Comparison of ENCODE assay signal across 8 mouse cellular contexts in genomic region chr6:128355201-128355681, GRCm38 (mm10). TPM values are rescaled to one million over a fixed set of nuclear protein-coding genes. Genes with fewer than 3 reads are reported as not detected.
DNase-seq lines count a peak whose midpoint lies in the region; ATAC-seq and TF ChIP-seq lines count a peak whose summit lies in the region.
"Had no signal": no experiment of that assay in that cellular context is flagged by ENCODE, and none has a peak within 500 bp of the region (broad histone marks: within the 10 kb centered on the region; RNA-seq: fewer than 3 reads in every experiment).

No protein-coding gene starts in this region.

- H3K4me3 ChIP-seq in ES-E14 (ENCODE audit: insufficient read depth in 1 of 2, low read depth in 1 of 2, low read length in 2 of 2, poor library complexity in 1 of 2, severe bottlenecking in 1 of 2) = peak overlapping the region; percentile 72 to 77
- peak overlapping the region; percentile 85 for H3K4me3 ChIP-seq in embryonic facial prominence, embryonic 15.5 days (replicated peaks)
- peak overlapping the region; percentile 62 to 67 for H3K4me3 ChIP-seq in heart, embryonic 14.5 days (ENCODE audit: control insufficient read depth in 1 of 2, insufficient read depth in 1 of 2, low read depth in 1 of 2, low read length in 2 of 2)
- peak overlapping the region; percentile 90 for H3K4me3 ChIP-seq in lung, adult 2 months (replicated peaks; ENCODE audit: extremely low read depth, low read depth, low read length)

- H3K4me2 ChIP-seq in embryonic facial prominence, embryonic 15.5 days (replicated peaks) = peak overlapping the region; percentile 78
- peak overlapping the region; percentile 81 for H3K4me2 ChIP-seq in heart, embryonic 14.5 days (ENCODE audit: low read length)

- H3K9ac ChIP-seq in ES-E14 (ENCODE audit: insufficient read depth, low read depth, low read length, poor library complexity, severe bottlenecking) = peak overlapping the region; percentile 80
- H3K9ac ChIP-seq in embryonic facial prominence, embryonic 15.5 days = peak overlapping the region; percentile 72
- H3K9ac ChIP-seq in heart, embryonic 14.5 days (ENCODE audit: low read length) = peak overlapping the region; percentile 83

- under 1% methylated on average over 28 of the region's 28 CpGs for WGBS in embryonic facial prominence, embryonic 15.5 days
- under 1% methylated on average over 28 of the region's 28 CpGs for WGBS in heart, embryonic 14.5 days
- under 1% methylated on average over 28 of the region's 28 CpGs for WGBS in lung, adult 2 months

- no peak for TF ChIP-seq POLR2A in lung, adult 2 months (IDR thresholded peaks at IDR 0.05; ENCODE audit: borderline replicate concordance, extremely low read depth, low read depth, low read length)

- no peaks in the 10 kb centered on the region for H3K9me3 ChIP-seq in ES-E14 (ENCODE audit: control insufficient read depth, insufficient read depth, low read depth, low read length)
- H3K9me3 ChIP-seq in embryonic facial prominence, embryonic 15.5 days (replicated peaks) = no peaks in the 10 kb centered on the region
- no peaks in the 10 kb centered on the region for H3K9me3 ChIP-seq in heart, embryonic 14.5 days (ENCODE audit: control insufficient read depth, low read length)

- ATAC-seq in embryonic facial prominence, embryonic 15.5 days (ENCODE audit: insufficient number of reproducible peaks, low FRiP score, low TSS enrichment, low read depth) = peak; percentile 39
- ATAC-seq in heart, embryonic 14.5 days (ENCODE audit: insufficient number of reproducible peaks, insufficient read depth, low FRiP score, low read depth) = peak; percentile 40

- in situ Hi-C loops in ES-E14 (cut with MboI; ENCODE audit: low sequenced_read_pairs in 2 of 2, unreplicated experiment in 2 of 2) = no loop called here

- no peaks in the 10 kb centered on the region for H3K27me3 ChIP-seq in embryonic facial prominence, embryonic 15.5 days
- no peaks in the 10 kb centered on the region for H3K27me3 ChIP-seq in heart, embryonic 14.5 days (ENCODE audit: control insufficient read depth, insufficient read depth, low read length)

- peaks cover 25% of the 10 kb centered on the region for H3K36me3 ChIP-seq in ES-E14 (ENCODE audit: control insufficient read depth, insufficient read depth, low read length, poor library complexity, severe bottlenecking)
- H3K36me3 ChIP-seq in embryonic facial prominence, embryonic 15.5 days = peaks cover 30% of the 10 kb centered on the region
- H3K36me3 ChIP-seq in heart, embryonic 14.5 days (ENCODE audit: control insufficient read depth, insufficient read depth, low read length) = peaks cover 29% of the 10 kb centered on the region

- no peak for TF ChIP-seq CTCF in lung, adult 2 months (IDR thresholded peaks at IDR 0.05; ENCODE audit: insufficient read depth, low read length)

- peak; percentile 53 for DNase-seq in ES-E14 (ENCODE audit: low read depth, low spot score)
- DNase-seq in adrenal gland, adult (ENCODE audit: inconsistent age in 2 of 2, low spot score in 1 of 2) = peak; percentile 78 to 94
- peak; percentile 68 to 74 for DNase-seq in kidney, postnatal 25 days
- no peak for DNase-seq in lung, adult 2 months
- peak; percentile 44 for DNase-seq in ovary, postnatal 10 days (ENCODE audit: low spot score)

- H3K4me1 ChIP-seq in ES-E14 (ENCODE audit: control insufficient read depth in 2 of 2, insufficient read depth in 2 of 2, low read length in 2 of 2, poor library complexity in 1 of 2) = peaks cover 0 to 14% of the 10 kb centered on the region in 2 experiments; a peak in 2 of 4 replicates
- H3K4me1 ChIP-seq in embryonic facial prominence, embryonic 15.5 days = peaks cover 37% of the 10 kb centered on the region
- H3K4me1 ChIP-seq in heart, embryonic 14.5 days (ENCODE audit: control insufficient read depth in 2 of 2, insufficient read depth in 2 of 2, low read length in 2 of 2) = peaks cover 0 to 10% of the 10 kb centered on the region in 2 experiments; a peak in 2 of 4 replicates
- no peaks in the 10 kb centered on the region; the same call in 1 of the 2 replicates for H3K4me1 ChIP-seq in lung, adult 2 months (ENCODE audit: control insufficient read depth, insufficient read depth, low read length)

- H3K27ac ChIP-seq in ES-E14 (ENCODE audit: insufficient read depth, low read depth, low read length, poor library complexity, severe bottlenecking) = peak overlapping the region; percentile 71
- H3K27ac ChIP-seq in embryonic facial prominence, embryonic 15.5 days (replicated peaks) = peak overlapping the region; percentile 95
- peak overlapping the region; percentile 28 to 84 for H3K27ac ChIP-seq in heart, embryonic 14.5 days (replicated peaks in 1 of 2; ENCODE audit: control insufficient read depth in 1 of 2, insufficient read depth in 1 of 2, low read depth in 2 of 2, low read length in 2 of 2)

TF ChIP-seq in ES-E14, 5 proteins besides CTCF, POLR2A, EP300 and RAD21:
- no peak for TF ChIP-seq CHD2 (IDR thresholded peaks at IDR 0.05; ENCODE audit: low read depth, low read length)
- TF ChIP-seq MAFK (IDR thresholded peaks at IDR 0.05; ENCODE audit: insufficient read depth, low read depth, low read length) = no peak
- no peak for TF ChIP-seq ZC3H11A (IDR thresholded peaks at IDR 0.05; ENCODE audit: borderline replicate concordance, low read depth, low read length)
- no peak for TF ChIP-seq HCFC1 (IDR thresholded peaks at IDR 0.05; ENCODE audit: borderline replicate concordance, insufficient read depth, low read length)
- TF ChIP-seq ZNF384 (IDR thresholded peaks at IDR 0.05; ENCODE audit: low read depth, low read length) = no peak

RNA-seq across cellular contexts. Expression of gene Tulp3, which starts 0.4 kb away (rescaled TPM):
- total RNA-seq in ES-E14 (2012; rRNA removed) = 10.5 and 11.7 TPM in 2 replicates
- 26.9 and 30.9 TPM in 2 replicates for polyA plus RNA-seq in embryonic facial prominence, embryonic 15.5 days (2015; fragmentation: Nextera tagmentation; extraction: Ambion mirVana)
- 10.2 and 11.0 TPM in 2 replicates for polyA plus RNA-seq in heart, embryonic 14.5 days (2014; fragmentation: Nextera tagmentation; extraction: Ambion mirVana)
- polyA plus RNA-seq in lung, adult 2 months (2012; rRNA removed) = 15.7 and 21.5 TPM in 2 replicates

RNA-seq across cellular contexts. Expression of gene Rhno1, which starts 7.5 kb away (rescaled TPM):
- 31.1 and 31.9 TPM in 2 replicates for total RNA-seq in ES-E14 (2012; rRNA removed)
- polyA plus RNA-seq in embryonic facial prominence, embryonic 15.5 days (2015; fragmentation: Nextera tagmentation; extraction: Ambion mirVana) = 108 and 118 TPM in 2 replicates
- 79.2 and 79.6 TPM in 2 replicates for polyA plus RNA-seq in heart, embryonic 14.5 days (2014; fragmentation: Nextera tagmentation; extraction: Ambion mirVana)
- polyA plus RNA-seq in lung, adult 2 months (2012; rRNA removed) = 8.1 and 11.8 TPM in 2 replicates

RNA-seq across cellular contexts. Expression of gene Foxm1, which starts 7.5 kb away (rescaled TPM):
- total RNA-seq in ES-E14 (2012; rRNA removed) = 24.1 and 36.4 TPM in 2 replicates
- 25.7 and 31.5 TPM in 2 replicates for polyA plus RNA-seq in embryonic facial prominence, embryonic 15.5 days (2015; fragmentation: Nextera tagmentation; extraction: Ambion mirVana)
- 23.8 and 25.0 TPM in 2 replicates for polyA plus RNA-seq in heart, embryonic 14.5 days (2014; fragmentation: Nextera tagmentation; extraction: Ambion mirVana)
- 3.0 and 5.5 TPM in 2 replicates for polyA plus RNA-seq in lung, adult 2 months (2012; rRNA removed)

RNA-seq across cellular contexts. Expression of gene Tex52, which starts 20.0 kb away (rescaled TPM):
- 0.16 TPM in 1 of 2 replicates, not detected in the other for total RNA-seq in ES-E14 (2012; rRNA removed)
- polyA plus RNA-seq in embryonic facial prominence, embryonic 15.5 days (2015; fragmentation: Nextera tagmentation; extraction: Ambion mirVana) = 1.6 TPM in 2 replicates
- 0.15 and 0.27 TPM in 2 replicates for polyA plus RNA-seq in heart, embryonic 14.5 days (2014; fragmentation: Nextera tagmentation; extraction: Ambion mirVana)
- polyA plus RNA-seq in lung, adult 2 months (2012; rRNA removed) = 0.10 and 0.18 TPM in 2 replicates
- total RNA-seq: heart, postnatal 14 days had no signal

RNA-seq across cellular contexts. Expression of gene Gm44596, which starts 20.1 kb away (rescaled TPM):
- total RNA-seq in ES-E14 (2012; rRNA removed) = not detected in 2 replicates
- not detected in 2 replicates for polyA plus RNA-seq in embryonic facial prominence, embryonic 15.5 days (2015; fragmentation: Nextera tagmentation; extraction: Ambion mirVana)
- not detected in 2 replicates for polyA plus RNA-seq in heart, embryonic 14.5 days (2014; fragmentation: Nextera tagmentation; extraction: Ambion mirVana)
- polyA plus RNA-seq in lung, adult 2 months (2012; rRNA removed) = not detected in 2 replicates
- total RNA-seq: heart, postnatal 14 days had no signal
